Mouse (Mus musculus) right cerebral cortex, postnatal 14 days (tissue): ENCODE data around the gene Rpn2.
A peak's percentile ranks its signal among the peaks of the same experiment; 100 is the strongest.

Experiments used
- DNase-seq: peaks from one replicate; pipeline ENCODE4 v3.0.0; 2022

The Rpn2 gene

GRCm38 (mm10) chr2:157310963-157311637 lies 32.3 kb downstream of the Rpn2 start:
- DNase-seq, result no peak

GRCm38 (mm10) chr2:157313718-157314117 lies 34.9 kb downstream of the Rpn2 start:
- DNase-seq, result no peak

- DNase-seq, result no peak
These were observed 35.5 kb downstream of the Rpn2 start for GRCm38 (mm10) chr2:157314310-157314709.

GRCm38 (mm10) chr2:157315486-157315885 lies 36.7 kb downstream of the Rpn2 start:
- DNase-seq, result no peak

GRCm38 (mm10) chr2:157316358-157316933 lies 37.6 kb downstream of the Rpn2 start:
- DNase-seq, result no peak

- no peak for DNase-seq
These were observed 38.4 kb downstream of the Rpn2 start for GRCm38 (mm10) chr2:157317220-157317619.

GRCm38 (mm10) chr2:157320135-157320534 lies 41.3 kb downstream of the Rpn2 start:
- no peak for DNase-seq

GRCm38 (mm10) chr2:157320886-157321285 lies 42.1 kb downstream of the Rpn2 start:
- no peak for DNase-seq

- DNase-seq, result no peak
These were observed 43.4 kb downstream of the Rpn2 start for GRCm38 (mm10) chr2:157322029-157322766.

GRCm38 (mm10) chr2:157325238-157325637 lies 46.4 kb downstream of the Rpn2 start:
- no peak for DNase-seq

GRCm38 (mm10) chr2:157328106-157328505 lies 49.3 kb downstream of the Rpn2 start:
- no peak for DNase-seq

GRCm38 (mm10) chr2:157328570-157328969 lies 49.8 kb downstream of the Rpn2 start:
- no peak for DNase-seq

- DNase-seq, result no peak
These were observed 53.2 kb downstream of the Rpn2 start for GRCm38 (mm10) chr2:157332059-157332458.

GRCm38 (mm10) chr2:157338663-157339062 lies 59.8 kb downstream of the Rpn2 start:
- DNase-seq, result peak; percentile 68

GRCm38 (mm10) chr2:157339532-157339931 lies 60.7 kb downstream of the Rpn2 start:
- no peak for DNase-seq

- peak; percentile 35 for DNase-seq
These were observed 61.5 kb downstream of the Rpn2 start for GRCm38 (mm10) chr2:157340221-157340741.

GRCm38 (mm10) chr2:157341554-157342270 lies 62.9 kb downstream of the Rpn2 start:
- peak; percentile 74 for DNase-seq

GRCm38 (mm10) chr2:157342328-157342926 lies 63.6 kb downstream of the Rpn2 start:
- DNase-seq, result no peak

GRCm38 (mm10) chr2:157343337-157343736 lies 64.5 kb downstream of the Rpn2 start:
- DNase-seq, result no peak

- DNase-seq, result peak; percentile 47
These were observed 68.7 kb downstream of the Rpn2 start, which contains the start of gene Ghrh for GRCm38 (mm10) chr2:157347361-157348159. TSS of gene Ghrh (minus strand) at chr2:157347506.

- no peak for DNase-seq
These were observed 70.4 kb downstream of the Rpn2 start for GRCm38 (mm10) chr2:157349121-157349778.
